Mouse (Mus musculus) cerebellum, adult 2 months (tissue): ENCODE data around the gene Igf2. TPM values are rescaled to one million over a fixed set of nuclear protein-coding genes. Genes with fewer than 3 reads are reported as not detected.

ENCODE experiments used
- DNase-seq, 2 experiments: peaks; one replicate each; pipeline ENCODE4 v3.0.0; 2021
- H3K27ac ChIP-seq: fragments of 200-500 bp; 2 replicates; pipeline ENCODE4 v1.5.1; 2012; ENCODE audit warnings: low read length, control low read depth, inconsistent platforms; ENCODE audit not compliant: insufficient read depth
- H3K27me3 ChIP-seq: fragments of 200-500 bp; 2 replicates; pipeline ENCODE4 v1.6.1; 2012; ENCODE audit warnings: inconsistent platforms, mild to moderate bottlenecking, low read length, moderate library complexity; ENCODE audit not compliant: control insufficient read depth, insufficient read depth
- H3K4me1 ChIP-seq: fragments of 200-500 bp; 2 replicates; pipeline ENCODE4 v1.6.1; 2011; ENCODE audit warnings: low read length; ENCODE audit not compliant: control insufficient read depth, insufficient read depth
- H3K4me3 ChIP-seq: fragments of 200-500 bp; replicated peaks from 2 replicates; pipeline ENCODE3; 2011; ENCODE audit warnings: mild to moderate bottlenecking, low read depth, low read length, control low read depth; ENCODE audit not compliant: insufficient read depth
- CTCF ChIP-seq: fragments of 200-500 bp; IDR thresholded peaks from 2 replicates; pipeline ENCODE4 v1.5.1; 2011; ENCODE audit warnings: low read depth, mild to moderate bottlenecking, control low read depth, low read length, moderate library complexity, borderline replicate concordance; ENCODE audit not compliant: insufficient read depth
- POLR2A ChIP-seq: fragments of 200-500 bp; IDR thresholded peaks from 2 replicates; pipeline ENCODE4 v1.6.1; 2011; ENCODE audit warnings: low read length, control low read depth, borderline replicate concordance; ENCODE audit not compliant: insufficient read depth
- WGBS: fragments of 180-500 bp; shearing (Covaris S2); methylation state at CpG from one replicate; pipeline ENCODE4 v1.1.7; 2018; 5-methylcytosine and 5-hydroxymethylcytosine counted together
- polyA plus RNA-seq: library from polyadenylated mRNA; depleted of rRNA; stranded (reverse); fragments of >200 nt; gene quantifications from 2 replicates; pipeline ENCODE4 v1.2.3, GENCODE M21; 2012; rRNA removed

The Igf2 gene
- polyA plus RNA-seq, 1 experiment = 67.2 TPM

DNA sequence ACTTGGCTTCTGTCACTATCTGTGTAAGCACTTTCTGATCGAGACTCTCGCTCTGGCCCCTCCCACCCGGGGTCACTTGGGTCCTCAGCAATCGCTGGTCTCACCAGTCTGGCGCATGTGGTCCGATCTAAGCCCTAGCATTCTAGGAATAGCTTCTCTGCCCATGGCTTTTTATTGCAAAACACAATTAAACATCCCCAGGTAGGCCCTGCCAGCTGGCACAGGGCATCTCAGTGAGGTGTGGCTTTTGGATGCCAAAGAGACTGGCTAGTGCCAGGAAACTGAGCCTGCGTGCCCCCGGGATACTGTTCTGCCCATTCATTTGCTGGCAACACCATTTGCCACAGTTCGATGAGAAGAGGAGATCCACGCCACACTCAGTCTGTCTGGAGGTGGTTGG is 35.9 kb downstream of the Igf2 start:
- H3K4me3 ChIP-seq = no peak overlapping the region
- peaks cover 15% of the 10 kb centered on the region for H3K4me1 ChIP-seq
- peak; percentile 82 to 89 for DNase-seq
- WGBS = 8% methylated on average over 10 of the region's 10 CpGs
- no peaks in the 10 kb centered on the region for H3K27me3 ChIP-seq
- TF ChIP-seq CTCF (no peak), POLR2A (no peak)
- H3K27ac ChIP-seq = no peak overlapping the region

DNA sequence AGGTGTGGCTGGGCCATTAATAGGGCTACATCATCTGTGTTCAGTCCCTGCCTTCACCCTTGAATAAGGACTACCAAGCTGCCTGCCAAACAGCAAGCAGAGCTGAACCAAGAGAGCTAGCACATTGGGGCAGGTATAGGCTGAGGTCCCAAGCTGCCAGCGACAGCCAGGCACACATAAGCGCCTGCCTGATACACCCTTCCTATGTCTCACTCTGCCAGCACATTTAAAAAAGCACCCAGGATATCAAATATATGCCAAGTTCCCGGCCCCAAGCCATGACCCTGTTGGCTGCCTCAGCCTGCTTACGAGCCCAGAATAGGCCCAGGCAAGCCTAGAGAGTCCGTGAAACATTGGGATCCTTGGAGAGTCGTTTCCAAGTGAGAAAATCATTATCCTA is 36.8 kb downstream of the Igf2 start:
- Histone ChIP-seq H3K27ac (no peak overlapping the region), H3K4me3 (no peak overlapping the region), H3K4me1 (peaks cover 15% of the 10 kb centered on the region), H3K27me3 (no peaks in the 10 kb centered on the region)
- WGBS = 24% methylated on average over 6 of the region's 6 CpGs
- TF ChIP-seq POLR2A = no peak
- TF ChIP-seq CTCF = no peak
- no peak for DNase-seq

- no peak overlapping the region for H3K4me3 ChIP-seq
- DNase-seq = no peak
- WGBS = 55% methylated on average over 4 of the region's 4 CpGs
- TF ChIP-seq CTCF (no peak), POLR2A (no peak)
- H3K27ac ChIP-seq = no peak overlapping the region
- H3K4me1 ChIP-seq = peaks cover 6% of the 10 kb centered on the region
- no peaks in the 10 kb centered on the region for H3K27me3 ChIP-seq
Observed at GRCm38 (mm10) chr7:142622180-142622579, 44.4 kb downstream of the Igf2 start.

DNA sequence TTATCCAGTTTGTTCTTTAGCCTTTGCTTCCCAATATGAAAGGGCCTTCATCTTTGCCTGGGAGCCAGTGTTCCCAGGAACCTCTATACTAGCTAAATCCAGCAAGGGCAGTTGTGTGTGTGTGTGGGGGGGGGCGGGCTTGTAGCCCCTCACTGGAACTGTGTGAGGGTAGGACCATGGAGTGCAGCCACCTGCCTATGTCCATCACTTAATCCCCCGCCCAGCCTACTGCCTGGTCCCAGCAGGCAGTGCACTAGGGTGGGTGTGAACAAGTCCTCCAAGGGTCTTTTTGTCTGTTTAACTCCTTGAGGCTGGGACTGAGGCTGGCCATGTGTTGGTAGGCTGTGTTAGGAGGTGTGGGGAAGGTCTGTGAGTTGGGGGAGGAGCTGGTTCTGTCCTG is 53.5 kb downstream of the Igf2 start:
- WGBS = 53% methylated on average over 2 of the region's 2 CpGs
- TF ChIP-seq POLR2A (no peak), CTCF (no peak)
- no peak for DNase-seq
- no peaks in the 10 kb centered on the region for H3K27me3 ChIP-seq
- H3K4me1 ChIP-seq = no peaks in the 10 kb centered on the region
- H3K27ac ChIP-seq = no peak overlapping the region
- no peak overlapping the region for H3K4me3 ChIP-seq

GRCm38 (mm10) chr7:142610627-142611406 is 55.8 kb downstream of the Igf2 start:
- H3K27ac ChIP-seq = no peak overlapping the region
- TF ChIP-seq CTCF = peak; percentile 72
- TF ChIP-seq POLR2A = no peak
- WGBS = 8% methylated on average over 12 of the region's 12 CpGs
- no peaks in the 10 kb centered on the region for H3K27me3 ChIP-seq
- no peaks in the 10 kb centered on the region for H3K4me1 ChIP-seq
- peak; percentile 40 to 63 for DNase-seq
- H3K4me3 ChIP-seq = no peak overlapping the region

- Histone ChIP-seq H3K4me3 (no peak overlapping the region), H3K4me1 (no peaks in the 10 kb centered on the region), H3K27me3 (no peaks in the 10 kb centered on the region), H3K27ac (no peak overlapping the region)
- TF ChIP-seq POLR2A (no peak), CTCF (no peak)
- WGBS = 87% methylated on average over 2 of the region's 2 CpGs
- no peak for DNase-seq
Observed at GRCm38 (mm10) chr7:142600921-142601320, 65.7 kb downstream of the Igf2 start.

Other genes with a start within 250 kb of the Igf2 start
- not detected in 2 replicates for gene Syt8, start 232.0 kb downstream of the Igf2 start, polyA plus RNA-seq
- 0.52 TPM in 1 of 2 replicates, not detected in the other for gene Tnni2, start 225.0 kb downstream of the Igf2 start, polyA plus RNA-seq
- 4.2 and 5.9 TPM in 2 replicates for gene Lsp1, start 206.0 kb downstream of the Igf2 start, polyA plus RNA-seq
- 0.39 and 0.65 TPM in 2 replicates for gene Tnnt3, start 168.0 kb downstream of the Igf2 start, polyA plus RNA-seq
- 81.9 and 87.2 TPM in 2 replicates for gene Mrpl23, start 134.1 kb downstream of the Igf2 start, polyA plus RNA-seq
- 0.02 TPM in 1 of 2 replicates, not detected in the other for gene Gm49394, start 3.1 kb upstream of the Igf2 start, polyA plus RNA-seq
- 0.80 and 0.82 TPM in 2 replicates for gene Ins2, start 76.6 kb upstream of the Igf2 start, polyA plus RNA-seq